Mouse (Mus musculus) kidney, embryonic 16.5 days (tissue): ENCODE results near the gene Pkmyt1. TPM values are rescaled to one million over a fixed set of nuclear protein-coding genes. Genes with fewer than 3 reads are reported as not detected.

ENCODE experiments used
- ATAC-seq: fragments of 200-750 bp; cut with Nextera tagmentation; 2 replicates; pipeline ENCODE4 v1.8.0; 2017; ENCODE audit warnings: moderate TSS enrichment; ENCODE audit not compliant: low FRiP score, low TSS enrichment
- H3K27ac ChIP-seq: fragments of 300-500 bp; sonication (generic); 2 replicates; pipeline ENCODE4 v1.5.1; 2014; ENCODE audit warnings: low read length
- H3K27me3 ChIP-seq: fragments of 300-500 bp; sonication (generic); 2 replicates; pipeline ENCODE4 v1.6.1; 2014; ENCODE audit warnings: low read length, control low read depth, mixed read lengths; ENCODE audit not compliant: insufficient read depth
- H3K36me3 ChIP-seq: fragments of 300-500 bp; sonication (generic); 2 replicates; pipeline ENCODE4 v1.6.1; 2014; ENCODE audit warnings: low read length, control low read depth, mixed read lengths; ENCODE audit not compliant: insufficient read depth
- H3K4me1 ChIP-seq: fragments of 300-500 bp; sonication (generic); 2 replicates; pipeline ENCODE4 v1.6.1; 2014; ENCODE audit warnings: low read length, control low read depth, mixed read lengths; ENCODE audit not compliant: insufficient read depth
- H3K4me2 ChIP-seq: fragments of 300-500 bp; sonication (generic); replicated peaks from 2 replicates; pipeline ENCODE4 v1.6.1; 2014; ENCODE audit warnings: low read depth, low read length
- H3K4me3 ChIP-seq: fragments of 300-500 bp; sonication (generic); 2 replicates; pipeline ENCODE4 v1.5.1; 2014; ENCODE audit warnings: mild to moderate bottlenecking, low read length
- H3K9ac ChIP-seq: fragments of 300-500 bp; sonication (generic); replicated peaks from 2 replicates; pipeline ENCODE4 v1.6.1; 2014; ENCODE audit warnings: low read length
- H3K9me3 ChIP-seq: fragments of 300-500 bp; sonication (generic); 2 replicates; pipeline ENCODE4 v1.6.1; 2016; ENCODE audit warnings: low read length, control low read depth
- WGBS: fragments of 180-500 bp; shearing (Covaris S2); extraction: QIAGEN DNeasy Blood & Tissue Kit; methylation state at CpG from one replicate; pipeline ENCODE4 v1.1.7; 2014; 5-methylcytosine and 5-hydroxymethylcytosine counted together
- polyA plus RNA-seq: library from polyadenylated mRNA; unstranded; fragments of >200 nt; fragmentation: Nextera tagmentation; extraction: Ambion mirVana; gene quantifications from 2 replicates; pipeline ENCODE4 v1.2.1, GENCODE M21; 2015

The Pkmyt1 gene
- polyA plus RNA-seq, 1 experiment from 2014 or later, result 53.0 TPM

DNA sequence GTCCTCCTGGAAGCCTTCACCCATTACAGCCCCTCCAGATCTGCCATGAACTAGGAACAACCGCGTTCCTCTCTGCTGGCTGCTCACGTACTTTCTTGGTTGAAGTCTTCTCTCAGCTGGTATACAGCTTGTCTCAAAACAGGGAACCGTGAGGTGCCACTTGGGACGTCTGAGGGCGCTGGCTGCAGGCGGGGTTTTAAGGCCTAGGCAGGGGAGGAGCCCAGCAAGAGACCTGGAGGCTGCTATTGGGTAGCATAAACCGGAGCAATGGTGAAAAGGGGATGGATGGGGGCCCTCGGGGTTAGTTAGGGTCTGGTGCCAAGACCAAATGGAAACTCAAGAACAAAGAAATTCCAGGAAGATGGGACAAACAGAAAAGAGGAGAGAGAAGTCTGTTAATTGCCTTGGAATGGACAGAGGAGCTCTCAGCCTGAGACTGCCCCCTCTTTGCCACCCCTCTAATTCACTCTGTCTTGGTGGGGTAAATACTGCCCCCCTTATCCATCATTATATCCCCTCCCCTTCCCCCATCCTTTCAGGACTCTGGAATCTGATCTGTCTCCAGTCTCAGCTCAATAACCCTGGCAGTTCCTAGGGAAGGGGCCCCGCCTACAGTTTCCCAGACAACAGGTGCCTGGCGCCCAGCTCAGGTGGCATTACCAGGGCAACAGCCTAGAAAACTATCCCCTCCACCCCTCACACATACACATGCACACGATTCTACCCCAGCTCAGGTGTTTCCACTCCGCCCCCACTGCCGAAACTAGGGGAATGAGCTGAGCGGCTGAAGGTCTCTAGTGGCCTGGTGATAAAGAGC, 42.1 kb upstream of the Pkmyt1 start, which contains the start of gene Cldn9:
TSS of gene Cldn9 (minus strand) at position 171 of the 817 bp plus-strand sequence.
- Histone ChIP-seq H3K9me3 (no peaks in the 10 kb centered on the region), H3K27me3 (peaks cover 36% of the 10 kb centered on the region), H3K4me2 (peak within 1 kb of the TSS; percentile 56), H3K27ac (peak within 1 kb of the TSS; percentile 91), H3K4me3 (peak within 1 kb of the TSS; percentile 49), H3K36me3 (no peaks in the 10 kb centered on the region), H3K9ac (peak within 1 kb of the TSS; percentile 58), H3K4me1 (peaks cover 34% of the 10 kb centered on the region)
- ATAC-seq, result peak; percentile 92
- 7% methylated on average over 15 of the region's 15 CpGs for WGBS

- H3K9me3 ChIP-seq, result no peaks in the 10 kb centered on the region
- 68% methylated on average over 1 of the region's 1 CpGs for WGBS
- no peaks in the 10 kb centered on the region for H3K36me3 ChIP-seq
- H3K27ac ChIP-seq, result peak overlapping the region; percentile 51; the same call in 1 of the 2 replicates
- peak; percentile 36; the same call in 1 of the 2 replicates for ATAC-seq
- peaks cover 2% of the 10 kb centered on the region; the same call in 1 of the 2 replicates for H3K27me3 ChIP-seq
- no peak overlapping the region for H3K9ac ChIP-seq
- H3K4me3 ChIP-seq, result no peak overlapping the region
- peaks cover 42% of the 10 kb centered on the region for H3K4me1 ChIP-seq
- H3K4me2 ChIP-seq, result no peak overlapping the region
Measured at GRCm38 (mm10) chr17:23694491-23694890, 31.6 kb upstream of the Pkmyt1 start.

DNA sequence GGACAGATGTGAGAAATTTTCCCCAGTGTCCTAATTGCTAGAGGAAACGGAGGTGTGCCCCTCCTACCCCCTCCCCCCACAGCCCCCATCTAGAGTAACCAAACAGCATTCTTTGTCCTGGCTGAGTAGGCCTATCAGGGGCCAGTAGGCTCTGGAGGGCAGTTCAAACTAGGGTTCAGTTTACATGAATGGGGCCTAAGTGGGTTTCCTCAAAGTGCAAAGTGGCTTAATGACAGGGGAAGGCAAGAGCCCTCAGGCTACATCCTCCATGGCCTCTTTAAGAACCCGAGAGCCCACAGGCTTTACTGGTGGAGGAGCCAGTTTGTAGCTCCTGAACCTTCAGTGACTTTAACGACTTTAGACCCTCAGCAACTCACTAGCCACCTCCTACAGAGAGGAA, 30.3 kb upstream of the Pkmyt1 start:
- Histone ChIP-seq H3K4me1 (peaks cover 42% of the 10 kb centered on the region), H3K4me2 (no peak overlapping the region), H3K9me3 (no peaks in the 10 kb centered on the region), H3K4me3 (no peak overlapping the region), H3K9ac (no peak overlapping the region), H3K27ac (peak overlapping the region; percentile 81), H3K27me3 (peaks cover 8% of the 10 kb centered on the region; the same call in 1 of the 2 replicates), H3K36me3 (no peaks in the 10 kb centered on the region)
- ATAC-seq, result peak; percentile 68
- 10% methylated on average over 3 of the region's 3 CpGs for WGBS

- WGBS, result under 1% methylated on average over 55 of the region's 101 CpGs
- H3K4me3 ChIP-seq, result peak overlapping the region; percentile 61
- H3K4me2 ChIP-seq, result peak overlapping the region; percentile 99
- H3K27me3 ChIP-seq, result peaks cover 12% of the 10 kb centered on the region; the same call in 1 of the 2 replicates
- H3K9me3 ChIP-seq, result no peaks in the 10 kb centered on the region
- H3K27ac ChIP-seq, result peak overlapping the region; percentile 55; the same call in 1 of the 2 replicates
- no peaks in the 10 kb centered on the region for H3K36me3 ChIP-seq
- peaks cover 34% of the 10 kb centered on the region for H3K4me1 ChIP-seq
- ATAC-seq, result peak; percentile 54
- peak overlapping the region; percentile 76 for H3K9ac ChIP-seq
Measured at GRCm38 (mm10) chr17:23699131-23700077, 26.7 kb upstream of the Pkmyt1 start.

DNA sequence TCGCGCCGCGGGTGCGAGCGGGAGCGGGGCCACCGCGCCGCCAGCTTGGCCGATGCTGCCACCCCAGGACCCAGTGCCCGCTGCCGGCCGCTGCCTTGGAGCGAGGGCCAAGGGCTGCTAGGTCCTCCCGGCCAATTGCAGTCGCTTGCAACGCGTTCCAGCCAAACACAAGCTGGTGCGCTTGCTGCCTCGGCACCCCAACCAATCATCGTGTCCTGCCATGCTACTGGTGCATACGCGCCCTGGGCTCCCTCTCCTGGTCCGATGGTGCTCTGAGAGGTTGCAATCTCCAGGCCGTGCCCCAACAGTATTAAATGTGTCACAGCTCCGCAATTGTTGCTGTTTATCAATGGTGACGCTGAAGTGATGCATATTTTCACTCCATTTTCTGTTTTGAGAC, 26.1 kb upstream of the Pkmyt1 start:
- peak; percentile 91 for ATAC-seq
- Histone ChIP-seq H3K9ac (peak overlapping the region; percentile 76), H3K27me3 (peaks cover 12% of the 10 kb centered on the region; the same call in 1 of the 2 replicates), H3K4me2 (peak overlapping the region; percentile 99), H3K4me1 (peaks cover 27% of the 10 kb centered on the region), H3K9me3 (no peaks in the 10 kb centered on the region), H3K4me3 (peak overlapping the region; percentile 61), H3K36me3 (no peaks in the 10 kb centered on the region), H3K27ac (no peak overlapping the region)
- WGBS, result 0% methylated on average over 28 of the region's 28 CpGs

DNA sequence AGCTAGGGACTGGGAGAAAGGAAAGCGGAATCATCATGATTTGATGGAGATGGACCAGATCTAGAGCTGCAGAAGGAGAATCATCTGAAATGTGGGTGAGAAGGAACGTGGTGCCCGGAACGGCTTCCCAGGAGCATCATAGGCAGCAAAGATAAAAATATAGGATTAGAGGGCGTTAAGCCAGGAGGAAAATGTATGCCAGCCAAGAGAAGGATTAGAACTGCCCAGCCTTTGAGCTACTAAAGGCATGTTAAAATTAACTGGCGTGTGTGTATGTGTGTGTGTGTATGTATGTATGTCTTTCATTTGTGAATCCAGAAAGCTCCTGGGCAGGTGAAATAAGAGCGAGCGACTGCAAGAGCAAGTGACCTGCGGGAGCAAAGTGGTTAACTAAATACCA, 22.8 kb upstream of the Pkmyt1 start:
- no peak overlapping the region for H3K4me2 ChIP-seq
- ATAC-seq, result no peak
- no peaks in the 10 kb centered on the region for H3K9me3 ChIP-seq
- H3K36me3 ChIP-seq, result no peaks in the 10 kb centered on the region
- H3K4me3 ChIP-seq, result no peak overlapping the region
- no peak overlapping the region for H3K27ac ChIP-seq
- H3K27me3 ChIP-seq, result peaks cover 12% of the 10 kb centered on the region; the same call in 1 of the 2 replicates
- H3K9ac ChIP-seq, result no peak overlapping the region
- 83% methylated on average over 9 of the region's 9 CpGs for WGBS
- H3K4me1 ChIP-seq, result peaks cover 12% of the 10 kb centered on the region

- 39% methylated on average over 7 of the region's 7 CpGs for WGBS
- Histone ChIP-seq H3K27me3 (peaks cover 10% of the 10 kb centered on the region; the same call in 1 of the 2 replicates), H3K36me3 (no peaks in the 10 kb centered on the region), H3K9me3 (no peaks in the 10 kb centered on the region), H3K9ac (no peak overlapping the region), H3K27ac (no peak overlapping the region), H3K4me1 (no peaks in the 10 kb centered on the region), H3K4me2 (no peak overlapping the region), H3K4me3 (no peak overlapping the region)
- no peak for ATAC-seq
Measured at GRCm38 (mm10) chr17:23704741-23705140, 21.4 kb upstream of the Pkmyt1 start.

- H3K27ac ChIP-seq, result no peak overlapping the region
- H3K9me3 ChIP-seq, result no peaks in the 10 kb centered on the region
- no peak overlapping the region for H3K4me2 ChIP-seq
- peak; percentile 64 for ATAC-seq
- H3K27me3 ChIP-seq, result peaks cover 6% of the 10 kb centered on the region; the same call in 1 of the 2 replicates
- WGBS, result 74% methylated on average over 7 of the region's 7 CpGs
- H3K36me3 ChIP-seq, result no peaks in the 10 kb centered on the region
- no peak overlapping the region for H3K9ac ChIP-seq
- no peaks in the 10 kb centered on the region for H3K4me1 ChIP-seq
- H3K4me3 ChIP-seq, result no peak overlapping the region
Measured at GRCm38 (mm10) chr17:23705525-23706104, 20.5 kb upstream of the Pkmyt1 start.

DNA sequence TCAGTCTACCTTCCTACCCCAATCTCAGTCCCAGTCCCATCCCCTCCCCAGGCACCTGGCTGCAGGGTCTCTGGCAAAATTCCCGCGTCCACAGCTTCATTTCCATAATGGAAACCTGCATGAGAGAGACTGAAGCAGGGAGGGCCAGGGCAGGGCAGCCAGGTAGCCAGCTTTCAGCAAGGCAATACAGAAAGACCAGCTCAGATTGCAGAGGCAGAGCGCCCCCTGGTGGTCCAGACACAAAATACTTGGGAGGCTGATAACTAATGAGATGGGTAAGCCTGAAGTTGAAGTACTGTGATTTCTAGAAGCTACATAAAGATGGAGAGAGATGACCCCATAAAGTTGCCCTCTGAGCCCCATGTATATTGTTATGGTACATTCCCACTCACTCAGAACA, 19.9 kb upstream of the Pkmyt1 start:
- Histone ChIP-seq H3K36me3 (no peaks in the 10 kb centered on the region), H3K4me2 (no peak overlapping the region), H3K9me3 (no peaks in the 10 kb centered on the region), H3K9ac (no peak overlapping the region), H3K4me1 (no peaks in the 10 kb centered on the region), H3K27ac (no peak overlapping the region), H3K4me3 (no peak overlapping the region), H3K27me3 (peaks cover under 1% of the 10 kb centered on the region; the same call in 1 of the 2 replicates)
- 3% methylated on average over 3 of the region's 3 CpGs for WGBS
- peak; percentile 25 for ATAC-seq
